Comparison of ENCODE assay signal across 16 mouse cellular contexts in genomic region chr6:7374629-7375028, GRCm38 (mm10).
DNase-seq lines count a peak whose midpoint lies in the region; ATAC-seq lines count a peak whose summit lies in the region.
"Had no signal": no experiment of that assay in that cellular context is flagged by ENCODE, and none has a peak within 500 bp of the region (broad histone marks: within the 10 kb centered on the region; RNA-seq: fewer than 3 reads in every experiment).

No protein-coding gene starts in this region.

- no peak overlapping the region for H3K9ac ChIP-seq in forebrain, embryonic 11.5 days (ENCODE audit: low read length)
- no peak overlapping the region for H3K9ac ChIP-seq in embryonic facial prominence, embryonic 14.5 days (ENCODE audit: low read depth, low read length)
- H3K9ac ChIP-seq in hindbrain, embryonic 13.5 days, result no peak overlapping the region
- H3K9ac ChIP-seq in neural tube, embryonic 12.5 days, result no peak overlapping the region
- H3K9ac ChIP-seq: limb, embryonic 15.5 days; lung, embryonic 15.5 days had no signal

- no peaks in the 10 kb centered on the region for H3K36me3 ChIP-seq in forebrain, embryonic 11.5 days (ENCODE audit: control insufficient read depth, insufficient read depth, low read length)
- no peaks in the 10 kb centered on the region for H3K36me3 ChIP-seq in forebrain, embryonic 10.5 days (replicated peaks)
- no peaks in the 10 kb centered on the region for H3K36me3 ChIP-seq in embryonic facial prominence, embryonic 14.5 days (ENCODE audit: control insufficient read depth, insufficient read depth, low read length)
- H3K36me3 ChIP-seq in hindbrain, embryonic 13.5 days, result no peaks in the 10 kb centered on the region
- no peaks in the 10 kb centered on the region for H3K36me3 ChIP-seq in neural tube, embryonic 12.5 days
- H3K36me3 ChIP-seq: limb, embryonic 15.5 days; lung, embryonic 15.5 days had no signal

- no peaks in the 10 kb centered on the region; the same call in 1 of the 2 replicates for H3K4me1 ChIP-seq in forebrain, embryonic 11.5 days (replicated peaks; ENCODE audit: control insufficient read depth, insufficient read depth, low read length)
- H3K4me1 ChIP-seq in forebrain, embryonic 10.5 days, result peaks cover 10% of the 10 kb centered on the region
- no peaks in the 10 kb centered on the region for H3K4me1 ChIP-seq in embryonic facial prominence, embryonic 14.5 days (ENCODE audit: control insufficient read depth, insufficient read depth, low read length)
- peaks cover 5% of the 10 kb centered on the region; the same call in 1 of the 2 replicates for H3K4me1 ChIP-seq in hindbrain, embryonic 13.5 days (replicated peaks)
- peaks cover 5% of the 10 kb centered on the region for H3K4me1 ChIP-seq in neural tube, embryonic 12.5 days
- H3K4me1 ChIP-seq: limb, embryonic 15.5 days; lung, embryonic 15.5 days had no signal

- ATAC-seq in forebrain, embryonic 11.5 days (replicated peaks; ENCODE audit: low FRiP score), result peak; percentile 79
- peak; percentile 91 for ATAC-seq in embryonic facial prominence, embryonic 14.5 days (ENCODE audit: low read depth)
- peak; percentile 88 for ATAC-seq in hindbrain, embryonic 13.5 days (ENCODE audit: low FRiP score)
- peak; percentile 77 for ATAC-seq in neural tube, embryonic 12.5 days (ENCODE audit: low FRiP score, low read depth)

- H3K27ac ChIP-seq in forebrain, embryonic 11.5 days (ENCODE audit: low read depth, low read length), result no peak overlapping the region
- no peak overlapping the region for H3K27ac ChIP-seq in forebrain, embryonic 10.5 days
- H3K27ac ChIP-seq in embryonic facial prominence, embryonic 14.5 days (replicated peaks; ENCODE audit: low read depth, low read length), result no peak overlapping the region
- H3K27ac ChIP-seq in hindbrain, embryonic 13.5 days, result no peak overlapping the region
- no peak overlapping the region for H3K27ac ChIP-seq in neural tube, embryonic 12.5 days
- H3K27ac ChIP-seq: limb, embryonic 15.5 days; lung, embryonic 15.5 days had no signal

- H3K4me3 ChIP-seq in forebrain, embryonic 11.5 days (ENCODE audit: low read depth, low read length), result no peak overlapping the region
- no peak overlapping the region for H3K4me3 ChIP-seq in forebrain, embryonic 10.5 days
- H3K4me3 ChIP-seq in embryonic facial prominence, embryonic 14.5 days (ENCODE audit: low read depth, low read length), result no peak overlapping the region
- no peak overlapping the region for H3K4me3 ChIP-seq in hindbrain, embryonic 13.5 days
- no peak overlapping the region for H3K4me3 ChIP-seq in neural tube, embryonic 12.5 days
- H3K4me3 ChIP-seq: limb, embryonic 15.5 days; lung, embryonic 15.5 days had no signal

- DNase-seq in forebrain, embryonic 11.5 days (ENCODE audit: low spot score), result peak; percentile 53
- DNase-seq in forebrain, embryonic 10.5 days (ENCODE audit: extremely low spot score, low spot score), result no peak
- peak; percentile 42 for DNase-seq in embryonic facial prominence, embryonic 14.5 days (ENCODE audit: low spot score)
- DNase-seq in layer of hippocampus, postnatal 14 days (ENCODE audit: low spot score in 2 of 2), result no peak
- no peak for DNase-seq in heart, adult 9 months (ENCODE audit: low spot score in 2 of 2)
- no peak for DNase-seq in urinary bladder, adult 18-20 months (ENCODE audit: low spot score in 2 of 2)
- DNase-seq: adrenal gland, postnatal 25 days; cerebellum, adult 8-10 months; gastrocnemius, postnatal 36 days; heart, postnatal 14 days; kidney, adult 9 months; layer of hippocampus, adult 9-11 months had no signal

- 26% methylated on average over 4 of the region's 4 CpGs for WGBS in forebrain, embryonic 11.5 days
- 57% methylated on average over 4 of the region's 4 CpGs for WGBS in forebrain, embryonic 10.5 days
- 42% methylated on average over 4 of the region's 4 CpGs for WGBS in embryonic facial prominence, embryonic 14.5 days
- WGBS in hindbrain, embryonic 13.5 days, result 39% methylated on average over 4 of the region's 4 CpGs
- WGBS in neural tube, embryonic 12.5 days, result 53% methylated on average over 4 of the region's 4 CpGs

- no peaks in the 10 kb centered on the region for H3K27me3 ChIP-seq in forebrain, embryonic 11.5 days (ENCODE audit: control insufficient read depth, insufficient read depth, low read length)
- H3K27me3 ChIP-seq in forebrain, embryonic 10.5 days (ENCODE audit: poor library complexity, severe bottlenecking), result no peaks in the 10 kb centered on the region
- no peaks in the 10 kb centered on the region for H3K27me3 ChIP-seq in embryonic facial prominence, embryonic 14.5 days (replicated peaks; ENCODE audit: control insufficient read depth, insufficient read depth, low read length)
- no peaks in the 10 kb centered on the region for H3K27me3 ChIP-seq in hindbrain, embryonic 13.5 days
- H3K27me3 ChIP-seq in neural tube, embryonic 12.5 days (replicated peaks), result no peaks in the 10 kb centered on the region
- H3K27me3 ChIP-seq: limb, embryonic 15.5 days; lung, embryonic 15.5 days had no signal

- no peak overlapping the region for H3K4me2 ChIP-seq in forebrain, embryonic 11.5 days (ENCODE audit: low read depth, low read length, severe bottlenecking)
- no peak overlapping the region for H3K4me2 ChIP-seq in embryonic facial prominence, embryonic 14.5 days (ENCODE audit: low read depth, low read length)
- H3K4me2 ChIP-seq in hindbrain, embryonic 13.5 days, result no peak overlapping the region
- no peak overlapping the region for H3K4me2 ChIP-seq in neural tube, embryonic 12.5 days (replicated peaks)
- H3K4me2 ChIP-seq: limb, embryonic 15.5 days; lung, embryonic 15.5 days had no signal

- H3K9me3 ChIP-seq in forebrain, embryonic 11.5 days (ENCODE audit: control insufficient read depth, low read length), result no peaks in the 10 kb centered on the region
- no peaks in the 10 kb centered on the region for H3K9me3 ChIP-seq in forebrain, embryonic 10.5 days
- no peaks in the 10 kb centered on the region for H3K9me3 ChIP-seq in embryonic facial prominence, embryonic 14.5 days (ENCODE audit: control insufficient read depth, low read length)
- H3K9me3 ChIP-seq in hindbrain, embryonic 13.5 days, result no peaks in the 10 kb centered on the region
- H3K9me3 ChIP-seq in neural tube, embryonic 12.5 days, result no peaks in the 10 kb centered on the region
- H3K9me3 ChIP-seq: limb, embryonic 15.5 days; lung, embryonic 15.5 days had no signal

Comparison
In these comparisons a context has a peak if more than half of its experiments do, and no peak if none do; other contexts are left out.
1. DNase-seq: peak in forebrain, embryonic 11.5 days (single experiment) and embryonic facial prominence, embryonic 14.5 days (single experiment); none in forebrain, embryonic 10.5 days (single experiment), layer of hippocampus, postnatal 14 days (0 of 2), heart, adult 9 months (0 of 2) and urinary bladder, adult 18-20 months (0 of 2).
2. Peak in every context shown above with its lines, with median percentiles within 50 percentile points of each other: ATAC-seq.